Mouse (Mus musculus): ENCODE measurements around the gene Klk6. TPM values are rescaled to one million over a fixed set of nuclear protein-coding genes. Genes with fewer than 3 reads are reported as not detected.

Klk6 gene
- polyA plus RNA-seq, 1 experiment, result not detected

GRCm38 (mm10) chr7:43855709-43856108 is 31.4 kb downstream of the Klk6 start:
- Histone ChIP-seq H3K36me3 (replicated peaks; ENCODE audit: low read length) (no peaks in the 10 kb centered on the region), H3K4me3 (replicated peaks) (no peak overlapping the region), H3K9me3 (peaks cover 3% of the 10 kb centered on the region; the same call in 1 of the 2 replicates), H3K27me3 (replicated peaks) (no peaks in the 10 kb centered on the region), H3K4me1 (no peaks in the 10 kb centered on the region)
- TF ChIP-seq GATA1 (IDR thresholded peaks at IDR 0.05; ENCODE audit: borderline replicate concordance, low read length), result no peak
- TF ChIP-seq FLI1 (IDR thresholded peaks at IDR 0.05; ENCODE audit: low read length), result no peak

- H3K4me3 ChIP-seq (replicated peaks), result no peak overlapping the region
- peaks cover 4% of the 10 kb centered on the region; the same call in 1 of the 2 replicates for H3K9me3 ChIP-seq
- no peaks in the 10 kb centered on the region for H3K4me1 ChIP-seq
- H3K27me3 ChIP-seq (replicated peaks), result no peaks in the 10 kb centered on the region
- no peaks in the 10 kb centered on the region for H3K36me3 ChIP-seq (replicated peaks; ENCODE audit: low read length)
- TF ChIP-seq GATA1 (IDR thresholded peaks at IDR 0.05; ENCODE audit: borderline replicate concordance, low read length), result no peak
- no peak for TF ChIP-seq FLI1 (IDR thresholded peaks at IDR 0.05; ENCODE audit: low read length)
Measured at GRCm38 (mm10) chr7:43856307-43856706, 32.0 kb downstream of the Klk6 start.

DNA sequence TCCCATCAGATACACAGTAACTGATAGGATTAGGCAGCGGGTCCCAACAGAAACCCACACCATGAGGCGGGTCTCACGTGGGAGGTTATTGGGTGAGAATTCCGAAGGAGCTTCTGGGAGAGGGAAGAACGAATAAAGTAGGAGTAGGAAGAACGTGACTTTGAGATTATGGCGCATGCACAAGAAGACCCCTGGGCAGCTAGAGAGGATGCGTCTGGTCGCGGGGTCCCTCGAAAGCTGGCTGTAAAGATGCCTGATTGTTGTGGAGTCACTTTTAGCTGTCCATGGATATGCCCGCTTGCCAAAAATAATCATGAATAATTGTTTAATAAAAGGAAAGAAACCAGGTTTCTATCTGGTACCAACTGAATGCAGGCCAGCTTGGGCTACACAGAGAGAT is 33.2 kb downstream of the Klk6 start:
- Histone ChIP-seq H3K9me3 (peaks cover 4% of the 10 kb centered on the region; the same call in 1 of the 2 replicates), H3K4me1 (no peaks in the 10 kb centered on the region), H3K27me3 (replicated peaks) (no peaks in the 10 kb centered on the region), H3K36me3 (replicated peaks; ENCODE audit: low read length) (no peaks in the 10 kb centered on the region), H3K4me3 (replicated peaks) (no peak overlapping the region)
- TF ChIP-seq FLI1 (IDR thresholded peaks at IDR 0.05; ENCODE audit: low read length) (no peak), GATA1 (IDR thresholded peaks at IDR 0.05; ENCODE audit: borderline replicate concordance, low read length) (no peak)

DNA sequence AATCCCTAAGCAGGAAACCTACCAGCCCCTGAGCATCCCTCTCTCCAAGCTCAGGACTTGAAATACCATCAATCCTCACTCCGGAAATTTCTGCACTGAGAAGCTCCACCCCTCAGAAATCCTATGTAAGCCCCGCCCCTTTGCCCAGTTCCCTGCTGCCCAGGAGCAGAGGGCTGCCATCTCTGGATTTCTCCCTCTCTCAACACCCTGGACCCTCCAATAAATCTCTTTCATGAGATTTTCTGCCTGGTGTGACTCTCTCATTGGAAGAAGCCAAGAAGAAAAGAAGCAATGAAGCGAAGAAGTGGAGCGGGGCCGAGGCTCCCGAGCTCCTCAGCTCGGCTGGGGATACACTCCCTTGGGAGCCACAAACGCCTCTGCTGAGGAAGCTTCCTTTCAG is 36.1 kb downstream of the Klk6 start:
- Histone ChIP-seq H3K4me3 (replicated peaks) (no peak overlapping the region), H3K9me3 (0 out of 2 replicates have a peak, but pooled peaks cover 4% of the 10 kb centered on the region), H3K4me1 (no peaks in the 10 kb centered on the region), H3K36me3 (replicated peaks; ENCODE audit: low read length) (no peaks in the 10 kb centered on the region), H3K27me3 (replicated peaks) (no peaks in the 10 kb centered on the region)
- no peak for TF ChIP-seq GATA1 (IDR thresholded peaks at IDR 0.05; ENCODE audit: borderline replicate concordance, low read length)
- TF ChIP-seq FLI1 (IDR thresholded peaks at IDR 0.05; ENCODE audit: low read length), result no peak

DNA sequence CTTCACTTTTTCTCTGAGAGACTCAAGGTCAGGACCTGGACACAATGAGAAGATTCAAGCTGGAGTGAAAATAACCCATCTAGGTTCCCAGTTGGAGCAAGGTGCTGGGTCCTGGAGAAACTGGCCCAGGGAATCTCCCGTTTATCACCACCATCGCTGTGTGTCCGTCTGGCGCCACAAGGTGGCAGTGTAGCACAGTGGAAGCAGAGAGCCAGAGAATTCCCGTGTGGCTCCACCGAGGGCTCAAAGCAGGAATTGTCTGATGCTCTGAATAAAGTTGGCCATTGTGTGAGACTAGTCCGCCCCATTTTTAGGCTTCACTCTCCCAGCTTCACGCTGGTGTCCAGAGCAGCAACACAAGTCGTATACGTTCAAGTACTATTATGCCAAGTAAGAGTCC is 48.9 kb downstream of the Klk6 start:
- Histone ChIP-seq H3K36me3 (replicated peaks; ENCODE audit: low read length) (no peaks in the 10 kb centered on the region), H3K27me3 (replicated peaks) (peaks cover 6% of the 10 kb centered on the region), H3K4me1 (no peaks in the 10 kb centered on the region), H3K4me3 (replicated peaks) (no peak overlapping the region), H3K9me3 (no peaks in the 10 kb centered on the region)
- no peak for TF ChIP-seq GATA1 (IDR thresholded peaks at IDR 0.05; ENCODE audit: borderline replicate concordance, low read length)
- TF ChIP-seq FLI1 (IDR thresholded peaks at IDR 0.05; ENCODE audit: low read length), result no peak

DNA sequence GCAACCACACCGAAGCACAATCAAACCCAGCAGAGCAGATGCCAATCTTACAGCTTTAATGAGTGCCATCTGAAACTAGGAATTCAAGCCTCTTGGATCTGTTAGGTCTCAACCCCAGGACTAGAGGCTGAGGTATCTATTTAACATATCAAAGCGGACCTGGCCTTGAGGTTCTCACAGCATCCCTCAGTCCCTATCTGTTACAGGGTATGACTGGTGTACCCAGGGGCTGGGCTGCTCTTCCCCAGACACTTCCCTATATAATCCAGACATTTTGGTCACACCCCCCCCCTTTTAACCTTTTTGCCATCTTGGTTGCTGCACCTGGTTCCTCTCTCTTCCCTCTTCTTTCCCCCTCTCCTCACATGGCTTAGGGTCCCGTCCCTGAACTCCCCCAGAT is 49.4 kb downstream of the Klk6 start:
- Histone ChIP-seq H3K4me3 (replicated peaks) (no peak overlapping the region), H3K27me3 (replicated peaks) (peaks cover 6% of the 10 kb centered on the region), H3K9me3 (0 out of 2 replicates have a peak, but pooled peaks cover 3% of the 10 kb centered on the region), H3K36me3 (replicated peaks; ENCODE audit: low read length) (no peaks in the 10 kb centered on the region), H3K4me1 (no peaks in the 10 kb centered on the region)
- no peak for TF ChIP-seq FLI1 (IDR thresholded peaks at IDR 0.05; ENCODE audit: low read length)
- TF ChIP-seq GATA1 (IDR thresholded peaks at IDR 0.05; ENCODE audit: borderline replicate concordance, low read length), result no peak

- no peaks in the 10 kb centered on the region for H3K36me3 ChIP-seq (replicated peaks; ENCODE audit: low read length)
- H3K4me1 ChIP-seq, result no peaks in the 10 kb centered on the region
- H3K9me3 ChIP-seq, result 0 out of 2 replicates have a peak, but pooled peaks cover 3% of the 10 kb centered on the region
- no peak for TF ChIP-seq FLI1 (IDR thresholded peaks at IDR 0.05; ENCODE audit: low read length)
- TF ChIP-seq GATA1 (IDR thresholded peaks at IDR 0.05; ENCODE audit: borderline replicate concordance, low read length), result no peak
- peaks cover 6% of the 10 kb centered on the region for H3K27me3 ChIP-seq (replicated peaks)
- no peak overlapping the region for H3K4me3 ChIP-seq (replicated peaks)
Measured at GRCm38 (mm10) chr7:43874868-43875375, 50.6 kb downstream of the Klk6 start.

DNA sequence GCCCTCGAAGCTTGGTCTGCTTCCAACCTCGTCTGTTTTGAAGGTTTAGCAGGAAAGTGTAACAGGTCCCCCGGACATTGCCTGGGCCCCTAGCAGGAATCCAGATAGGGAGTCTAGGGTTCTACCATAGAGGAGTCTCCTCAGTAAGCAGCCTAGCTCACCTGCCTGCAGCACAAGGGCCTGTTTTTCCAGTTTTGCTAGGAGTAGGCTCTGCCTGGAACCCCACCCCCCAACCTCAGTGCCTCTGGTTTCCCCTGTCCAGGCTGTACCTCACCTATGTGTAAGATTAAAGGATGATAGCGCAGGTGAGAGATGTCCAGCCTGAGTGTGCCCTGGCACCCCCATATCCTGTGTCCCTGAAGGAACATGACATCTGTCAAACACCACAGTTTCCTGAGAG is 52.1 kb downstream of the Klk6 start:
- H3K4me1 ChIP-seq, result no peaks in the 10 kb centered on the region
- 0 out of 2 replicates have a peak, but pooled peaks cover 3% of the 10 kb centered on the region for H3K9me3 ChIP-seq
- H3K4me3 ChIP-seq (replicated peaks), result no peak overlapping the region
- H3K27me3 ChIP-seq (replicated peaks), result peaks cover 7% of the 10 kb centered on the region
- TF ChIP-seq GATA1 (IDR thresholded peaks at IDR 0.05; ENCODE audit: borderline replicate concordance, low read length), result no peak
- no peak for TF ChIP-seq FLI1 (IDR thresholded peaks at IDR 0.05; ENCODE audit: low read length)
- no peaks in the 10 kb centered on the region for H3K36me3 ChIP-seq (replicated peaks; ENCODE audit: low read length)

GRCm38 (mm10) chr7:43878281-43878680 is 54.0 kb downstream of the Klk6 start:
- Histone ChIP-seq H3K4me1 (peaks cover under 1% of the 10 kb centered on the region; the same call in 1 of the 2 replicates), H3K27me3 (replicated peaks) (peaks cover 23% of the 10 kb centered on the region), H3K36me3 (replicated peaks; ENCODE audit: low read length) (no peaks in the 10 kb centered on the region), H3K9me3 (0 out of 2 replicates have a peak, but pooled peaks cover 3% of the 10 kb centered on the region), H3K4me3 (replicated peaks) (no peak overlapping the region)
- no peak for TF ChIP-seq FLI1 (IDR thresholded peaks at IDR 0.05; ENCODE audit: low read length)
- no peak for TF ChIP-seq GATA1 (IDR thresholded peaks at IDR 0.05; ENCODE audit: borderline replicate concordance, low read length)

DNA sequence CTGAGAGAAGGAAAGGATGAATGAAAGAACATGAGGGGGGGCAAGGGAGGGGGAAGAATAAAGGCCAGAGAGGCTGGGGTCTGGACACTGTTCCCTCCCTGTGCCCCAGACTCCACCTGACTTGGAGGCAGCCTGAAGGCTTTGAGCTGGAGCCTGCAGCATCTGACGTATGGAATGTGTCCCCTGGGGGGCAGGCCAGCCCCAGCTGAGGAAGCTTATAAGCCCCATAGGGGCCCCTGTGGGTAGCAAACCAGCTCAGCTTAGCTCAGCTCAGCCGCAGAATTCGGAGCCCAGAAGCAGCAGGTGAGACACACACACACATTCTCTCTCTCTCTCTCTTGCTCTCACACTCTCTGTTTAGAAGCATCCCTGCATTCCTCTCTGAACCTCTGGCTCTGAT is 56.6 kb downstream of the Klk6 start, which contains the start of gene Klk4:
Gene Klk4 (plus strand): TSS at position 249 of the 400 bp plus-strand sequence.
- H3K36me3 ChIP-seq (replicated peaks; ENCODE audit: low read length), result no peaks in the 10 kb centered on the region
- peaks cover 37% of the 10 kb centered on the region for H3K27me3 ChIP-seq (replicated peaks)
- TF ChIP-seq GATA1 (IDR thresholded peaks at IDR 0.05; ENCODE audit: borderline replicate concordance, low read length) (no peak), FLI1 (IDR thresholded peaks at IDR 0.05; ENCODE audit: low read length) (no peak)

More for the DNA sequence above, 56.6 kb downstream of the Klk6 start, which contains the start of gene Klk4:
- Histone ChIP-seq H3K4me3 (replicated peaks) (no peak within 1 kb of the TSS), H3K4me1 (peaks cover 6% of the 10 kb centered on the region), H3K9me3 (0 out of 2 replicates have a peak, but pooled peaks cover 3% of the 10 kb centered on the region)

Other genes with a start within 250 kb of the Klk6 start
- 0.62 TPM in 1 of 2 replicates, not detected in the other for gene Zfp719, start 244.9 kb upstream of the Klk6 start, polyA plus RNA-seq (2012; ENCODE audit: insufficient read depth, low replicate concordance)
- not detected in 2 replicates for gene Zfp819, start 217.3 kb upstream of the Klk6 start, polyA plus RNA-seq (2012; ENCODE audit: insufficient read depth, low replicate concordance)
- gene Ceacam18, start 189.8 kb upstream of the Klk6 start, polyA plus RNA-seq (2012; ENCODE audit: insufficient read depth, low replicate concordance), result 0.86 TPM in 1 of 2 replicates, not detected in the other
- gene Siglece, start 164.3 kb upstream of the Klk6 start, polyA plus RNA-seq (2012; ENCODE audit: insufficient read depth, low replicate concordance), result not detected in 2 replicates
- gene Ctu1, start 152.5 kb upstream of the Klk6 start, polyA plus RNA-seq (2012; ENCODE audit: insufficient read depth, low replicate concordance), result 6.6 and 15.5 TPM in 2 replicates
- not detected in 2 replicates for gene Klk14, start 134.1 kb upstream of the Klk6 start, polyA plus RNA-seq (2012; ENCODE audit: insufficient read depth, low replicate concordance)
- not detected in 2 replicates for gene Klk13, start 111.9 kb upstream of the Klk6 start, polyA plus RNA-seq (2012; ENCODE audit: insufficient read depth, low replicate concordance)
- not detected in 2 replicates for gene Klk12, start 55.6 kb upstream of the Klk6 start, polyA plus RNA-seq (2012; ENCODE audit: insufficient read depth, low replicate concordance)
- not detected in 2 replicates for gene Klk11, start 49.9 kb upstream of the Klk6 start, polyA plus RNA-seq (2012; ENCODE audit: insufficient read depth, low replicate concordance)
- not detected in 2 replicates for gene Klk10, start 43.5 kb upstream of the Klk6 start, polyA plus RNA-seq (2012; ENCODE audit: insufficient read depth, low replicate concordance)
- gene Klk9, start 32.6 kb upstream of the Klk6 start, polyA plus RNA-seq (2012; ENCODE audit: insufficient read depth, low replicate concordance), result not detected in 2 replicates
- 4.3 and 26.2 TPM in 2 replicates for gene Klk8, start 26.9 kb upstream of the Klk6 start, polyA plus RNA-seq (2012; ENCODE audit: insufficient read depth, low replicate concordance)
- not detected in 2 replicates for gene Klk7, start 13.2 kb upstream of the Klk6 start, polyA plus RNA-seq (2012; ENCODE audit: insufficient read depth, low replicate concordance)
- gene Klk5, start 17.5 kb downstream of the Klk6 start, polyA plus RNA-seq (2012; ENCODE audit: insufficient read depth, low replicate concordance), result not detected in 2 replicates
- gene Klk4, start 56.7 kb downstream of the Klk6 start, polyA plus RNA-seq (2012; ENCODE audit: insufficient read depth, low replicate concordance), result not detected in 2 replicates
- not detected in 2 replicates for gene Klk15, start 109.2 kb downstream of the Klk6 start, polyA plus RNA-seq (2012; ENCODE audit: insufficient read depth, low replicate concordance)
- not detected in 2 replicates for gene Klk1b8, start 126.2 kb downstream of the Klk6 start, polyA plus RNA-seq (2012; ENCODE audit: insufficient read depth, low replicate concordance)
- gene Klk1b1, start 142.3 kb downstream of the Klk6 start, polyA plus RNA-seq (2012; ENCODE audit: insufficient read depth, low replicate concordance), result not detected in 2 replicates
- not detected in 2 replicates for gene Klk1b9, start 151.6 kb downstream of the Klk6 start, polyA plus RNA-seq (2012; ENCODE audit: insufficient read depth, low replicate concordance)
- gene Klk1b11, start 171.4 kb downstream of the Klk6 start, polyA plus RNA-seq (2012; ENCODE audit: insufficient read depth, low replicate concordance), result not detected in 2 replicates
- not detected in 2 replicates for gene Klk1b26, start 187.7 kb downstream of the Klk6 start, polyA plus RNA-seq (2012; ENCODE audit: insufficient read depth, low replicate concordance)
- not detected in 2 replicates for gene Klk1b27, start 227.8 kb downstream of the Klk6 start, polyA plus RNA-seq (2012; ENCODE audit: insufficient read depth, low replicate concordance)

All from megakaryocyte, embryonic 14.5 days (primary cell).